Mouse (Mus musculus) left cerebral cortex, adult 2 months (tissue): ENCODE measurements around the gene Ttc17. TPM values are rescaled to one million over a fixed set of nuclear protein-coding genes. Genes with fewer than 3 reads are reported as not detected.

Experiments
- DNase-seq, 2 experiments: peaks; one replicate each; pipeline ENCODE4 v3.0.0; 2021 to 2022; ENCODE audit warnings: low spot score in 2 of 2, mixed read lengths in 1 of 2; ENCODE audit errors: extremely low spot score in 1 of 2
- H3K27ac ChIP-seq: fragments of 200-600 bp; 2 replicates; pipeline ENCODE4 v1.8.1; 2022
- H3K4me3 ChIP-seq: fragments of 200-600 bp; 2 replicates; pipeline ENCODE4 v1.8.1; 2022
- CTCF ChIP-seq: fragments of 200-600 bp; IDR thresholded peaks from 2 replicates; pipeline ENCODE4 v1.8.1; 2022; ENCODE audit warnings: antibody characterized with exemption, mild to moderate bottlenecking, moderate library complexity
- intact Hi-C: fragments of 180-260 bp; cut with DNase I; formaldehyde crosslinking; loops from one replicate; pipeline ENCODE4 v1.15.1; 2025
- microRNA-seq, 2 experiments: library from miRNA; unstranded; fragments of <30 nt; microRNA quantifications; one replicate each; pipeline ENCODE4 v1.2.0; 2021
- total RNA-seq, 2 experiments: library from RNA; stranded (reverse); gene quantifications; 2 replicates each; pipeline ENCODE4 v1.2.3; 2021

Gene Ttc17
- total RNA-seq, 2 experiments from 2014 or later = 33.5 to 35.4 TPM

- intact Hi-C loops = loop anchor here (1.0 kb wide), 2 partner anchors 9 to 19 kb away; no protein-coding TSS in a partner anchor
These were observed 141.8 kb downstream of the Ttc17 start for GRCm38 (mm10) chr2:94264631-94265098.

GRCm38 (mm10) chr2:94264006-94264405 lies 142.5 kb downstream of the Ttc17 start:
- Histone ChIP-seq H3K27ac (no peak overlapping the region), H3K4me3 (peak overlapping the region; percentile 39)
- no peak for TF ChIP-seq CTCF
- intact Hi-C loops = loop anchor here (1.0 kb wide), 2 partner anchors 9 to 19 kb away; no protein-coding TSS in a partner anchor
- DNase-seq = no peak

More at GRCm38 (mm10) chr2:94264631-94265098, 141.8 kb downstream of the Ttc17 start:
- no peak for TF ChIP-seq CTCF
- H3K4me3 ChIP-seq = peak overlapping the region; percentile 39
- DNase-seq = no peak
- peak overlapping the region; percentile 65 for H3K27ac ChIP-seq

DNA sequence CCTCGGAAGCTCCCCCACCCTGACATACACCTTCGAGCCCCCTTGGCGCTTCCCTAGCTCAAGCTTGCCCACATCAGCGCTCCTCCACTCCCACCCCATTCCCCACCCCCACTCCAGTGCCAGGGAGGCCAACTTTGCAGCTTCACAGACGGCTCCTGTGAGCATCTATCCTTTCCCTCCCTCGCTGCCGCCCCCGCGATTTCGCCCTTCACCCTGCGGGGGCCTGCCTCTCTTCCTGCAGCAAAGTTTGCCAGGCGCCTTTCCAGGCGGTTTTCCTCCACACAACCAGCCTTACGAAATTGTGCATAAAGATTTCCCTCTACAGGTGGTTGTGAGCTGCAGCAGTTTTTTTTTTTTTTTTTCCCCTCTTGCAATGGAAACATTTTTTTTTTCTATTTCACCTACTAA lies 143.0 kb downstream of the Ttc17 start:
- Histone ChIP-seq H3K27ac (no peak overlapping the region), H3K4me3 (peak overlapping the region; percentile 39)
- peak; percentile 55 to 68 for DNase-seq
- intact Hi-C loops = no loop called here
- TF ChIP-seq CTCF = peak; percentile 12; the same call in 1 of the 2 replicates

- Histone ChIP-seq H3K4me3 (no peak overlapping the region; the same call in 1 of the 2 replicates), H3K27ac (no peak overlapping the region)
- intact Hi-C loops = no loop called here
- TF ChIP-seq CTCF = no peak
- no peak for DNase-seq
These were observed 143.5 kb downstream of the Ttc17 start for GRCm38 (mm10) chr2:94262917-94263529.

DNA sequence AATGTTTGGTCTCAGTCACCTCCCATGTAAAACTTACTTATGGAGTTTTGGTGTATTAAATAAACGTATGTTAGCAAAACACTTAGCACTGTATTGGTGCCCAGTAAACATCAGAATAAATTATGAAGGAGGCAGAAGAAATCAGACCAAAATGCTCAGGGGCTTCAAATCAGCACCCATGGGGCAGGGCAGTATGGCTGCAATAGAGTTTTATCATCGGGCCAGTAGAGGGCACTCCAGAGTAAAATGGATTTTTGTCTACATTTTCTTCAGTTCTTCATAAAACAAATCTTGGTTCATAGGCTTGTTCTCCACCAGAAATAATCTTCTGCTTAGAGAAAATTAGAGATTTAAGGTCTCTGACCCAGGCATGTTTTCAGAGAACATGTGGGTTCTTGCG lies 152.4 kb downstream of the Ttc17 start:
- intact Hi-C loops = loop anchor here (1.0 kb wide), 1 partner anchor 36 kb away; no protein-coding TSS in a partner anchor
- peak; percentile 86 for TF ChIP-seq CTCF
- Histone ChIP-seq H3K27ac (no peak overlapping the region), H3K4me3 (no peak overlapping the region)
- no peak for DNase-seq

Small RNAs within 50 kb of the gene (microRNA-seq; reads per million reads assigned to microRNA genes)
- gene Mir670 = 6.1 to 9.3 reads per million in 2 experiments

Other genes starting within 250 kb of the Ttc17 start
- 10 to 100 TPM; 70.0 to 75.3 TPM for gene Hsd17b12, start 248.7 kb downstream of the Ttc17 start, total RNA-seq
- 10 to 100 TPM; 57.1 to 64.9 TPM for gene Api5, start 31.4 kb upstream of the Ttc17 start, total RNA-seq